Mouse (Mus musculus): ENCODE measurements around the gene Nsun2.
A peak's percentile ranks its signal among the peaks of the same experiment; 100 is the strongest.

Gene Nsun2

DNA sequence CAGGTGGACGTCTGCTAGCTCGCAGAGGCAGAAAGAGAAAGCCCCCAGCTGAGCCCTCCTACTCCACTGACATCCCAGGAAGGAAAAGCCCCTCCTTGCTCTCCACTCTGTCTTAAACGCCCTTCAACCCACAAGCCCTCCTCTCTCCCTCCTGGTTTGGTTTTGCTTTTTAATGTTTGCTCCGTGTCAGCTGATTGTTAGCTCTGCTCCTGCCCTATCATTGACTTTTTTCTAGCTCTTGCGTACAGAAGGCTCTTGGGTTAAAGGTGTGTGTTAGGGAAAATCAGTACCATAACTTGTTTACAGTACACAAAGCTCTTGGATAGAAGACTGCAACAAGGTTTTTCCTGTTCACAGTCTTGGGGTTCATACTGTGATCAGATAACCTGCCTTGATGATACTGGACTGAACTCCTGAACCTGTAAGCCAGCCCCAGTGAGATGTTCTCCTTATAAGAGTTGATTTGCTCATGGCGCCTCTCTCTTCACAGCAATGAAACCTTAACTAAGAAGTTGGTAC, 104.6 kb downstream of the Nsun2 start:
- DNase-seq, result no peak

DNA sequence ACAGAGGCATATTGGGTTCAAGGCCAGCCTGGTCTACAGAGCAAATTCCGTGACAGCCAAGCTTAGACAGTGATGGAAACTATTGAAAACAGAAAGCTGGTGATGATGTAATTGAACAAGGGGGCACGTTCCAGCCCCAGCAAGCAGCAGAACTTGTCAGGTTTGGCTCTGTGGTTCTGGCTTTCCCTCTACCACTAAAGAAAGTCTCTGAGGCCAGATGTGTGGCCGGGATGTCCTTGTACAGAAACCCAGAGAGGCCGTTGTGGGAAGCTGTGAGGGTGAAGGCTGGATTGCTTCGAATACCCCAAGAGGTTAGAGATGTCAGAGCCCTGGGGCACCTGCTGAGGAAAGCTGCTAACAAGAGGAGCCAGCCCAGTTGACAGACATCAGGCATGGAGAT, 105.7 kb downstream of the Nsun2 start:
- DNase-seq, result no peak

DNA sequence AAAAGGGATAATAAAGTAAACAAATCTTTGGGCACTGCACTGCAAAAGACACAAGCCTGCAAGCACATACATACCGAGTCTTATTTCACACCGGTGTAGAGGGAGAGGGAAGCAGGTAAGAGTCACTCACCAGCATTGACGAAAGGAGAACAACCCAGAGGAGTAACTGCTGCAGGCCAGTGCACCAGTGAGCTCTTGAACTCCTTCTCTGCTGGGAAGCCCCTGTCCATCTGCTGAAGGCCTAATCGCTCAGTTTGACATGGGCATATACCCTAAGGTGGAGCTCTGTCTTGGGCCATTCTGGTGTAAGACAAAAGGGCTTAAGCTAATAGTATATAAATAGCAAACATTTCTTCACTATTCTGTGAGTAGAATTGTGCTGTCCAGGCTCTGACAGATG, 106.6 kb downstream of the Nsun2 start:
- no peak for DNase-seq

DNA sequence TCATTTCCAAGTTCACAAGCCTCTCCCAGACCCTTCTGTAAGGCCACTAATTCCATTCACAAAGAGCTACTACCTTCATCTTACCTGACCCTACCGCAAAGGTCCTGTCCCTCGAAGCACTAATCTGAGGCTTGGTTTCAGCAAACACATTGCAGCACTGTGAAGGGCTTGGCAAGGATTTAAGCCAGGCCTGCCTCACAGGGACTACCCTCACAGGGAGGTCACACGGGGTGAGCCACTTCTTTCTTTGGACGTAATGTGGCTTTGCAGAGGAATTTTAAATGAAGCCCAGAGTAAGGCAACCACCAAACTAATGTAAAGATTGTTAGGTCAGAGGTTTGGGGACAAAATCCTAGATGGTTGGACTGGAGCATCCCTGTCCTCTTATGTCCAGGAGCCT, 107.0 kb downstream of the Nsun2 start:
- no peak for DNase-seq

DNA sequence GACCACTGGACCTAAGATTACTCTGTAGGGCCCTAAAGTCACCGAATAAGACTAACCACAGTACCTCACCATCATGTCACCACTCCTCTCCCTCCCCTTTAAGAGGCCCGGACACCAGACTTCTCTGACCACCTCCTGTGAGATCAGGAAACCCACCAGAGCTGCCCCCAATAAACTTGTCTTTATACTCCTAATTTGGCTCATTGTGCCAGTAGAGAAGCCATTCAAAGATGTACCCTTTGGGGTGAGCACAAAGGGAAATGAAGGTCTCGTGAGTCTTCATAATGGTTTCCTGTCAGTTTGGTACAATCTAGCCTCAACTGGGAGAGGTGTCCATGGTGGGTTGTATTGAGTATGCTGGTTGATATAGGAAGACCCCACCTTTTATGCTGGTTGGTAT, 107.5 kb downstream of the Nsun2 start:
- no peak for DNase-seq

DNA sequence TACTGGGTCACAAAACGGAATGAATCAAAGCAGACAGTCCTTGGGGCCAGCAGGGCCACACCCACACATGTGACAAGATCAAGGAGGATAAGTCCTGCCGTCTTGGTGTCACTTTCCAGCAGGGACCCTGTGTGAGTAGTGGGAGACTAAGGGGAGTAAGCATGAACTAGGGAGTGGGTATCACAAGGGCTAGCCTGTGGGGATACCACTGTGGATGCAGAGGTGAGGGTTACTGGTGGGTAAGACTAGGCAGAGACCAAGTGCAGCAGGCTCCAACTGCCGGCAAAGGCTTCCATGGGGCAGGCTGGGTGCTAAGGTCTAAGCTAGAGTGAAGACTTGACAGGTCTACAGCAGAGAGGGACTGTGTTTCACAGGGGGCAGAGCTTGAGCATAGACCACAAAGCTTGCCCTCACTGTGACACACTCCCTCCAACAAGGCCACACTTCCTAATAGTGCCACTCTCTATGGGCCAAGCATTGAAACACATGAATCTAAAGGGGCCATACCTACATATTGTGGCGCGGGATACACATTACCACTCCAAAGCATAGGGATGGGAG, 109.2 kb downstream of the Nsun2 start:
- DNase-seq, result no peak

DNA sequence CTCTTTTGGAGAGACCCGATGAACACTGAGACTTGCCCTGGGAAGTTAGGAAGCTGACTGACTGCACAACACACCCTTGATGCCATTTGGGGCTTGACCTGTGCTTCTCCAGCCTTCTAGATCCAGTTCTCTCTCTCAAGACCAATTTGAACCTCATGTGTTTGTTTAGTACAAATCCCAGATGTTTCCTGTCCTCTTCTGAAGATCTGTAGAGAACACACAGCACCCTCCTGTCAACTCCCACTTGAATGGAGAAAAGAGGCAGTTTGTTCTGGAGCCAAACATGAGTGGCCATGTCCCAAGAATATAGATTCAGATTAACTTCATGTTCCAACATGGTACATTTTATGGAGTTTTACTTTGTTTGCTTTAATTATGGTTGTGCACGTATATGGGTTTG, 110.4 kb downstream of the Nsun2 start:
- peak in 1 of 2 experiments; percentile 40 for DNase-seq

DNA sequence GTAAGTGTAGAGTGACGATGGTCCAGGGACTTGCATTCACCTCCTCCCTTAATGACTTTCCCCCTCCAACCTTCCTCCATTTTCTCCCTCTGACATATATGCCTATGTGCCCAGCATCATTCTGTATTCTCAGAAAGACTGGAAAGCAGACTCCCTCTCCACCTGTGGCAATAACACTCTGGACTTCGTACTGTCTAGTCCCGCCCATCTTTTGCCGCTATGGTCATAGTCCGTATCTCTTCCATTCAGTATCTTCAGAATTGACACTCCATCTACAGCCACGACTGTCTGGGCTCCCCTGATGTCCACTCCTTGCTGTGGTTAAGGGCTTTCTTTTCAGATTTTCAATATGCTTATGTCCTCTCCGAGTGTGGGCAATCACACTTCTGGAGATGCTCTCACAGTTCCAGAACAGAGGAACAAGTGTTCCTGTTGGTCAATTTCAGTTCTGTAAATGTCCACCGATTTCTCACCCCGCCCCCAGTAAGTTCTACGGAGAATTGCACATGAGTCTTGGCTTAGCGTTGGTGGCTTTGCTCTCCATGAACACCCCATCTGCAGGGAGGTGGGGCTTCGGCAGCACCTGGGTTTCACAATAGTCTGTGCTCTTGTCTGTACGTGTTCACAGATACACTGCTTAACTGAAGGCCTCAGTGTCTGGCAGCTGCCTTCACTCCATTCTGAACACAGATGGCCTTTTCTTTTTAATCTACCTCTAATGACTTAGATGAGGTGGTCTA, 111.1 kb downstream of the Nsun2 start:
- DNase-seq, result no peak

DNA sequence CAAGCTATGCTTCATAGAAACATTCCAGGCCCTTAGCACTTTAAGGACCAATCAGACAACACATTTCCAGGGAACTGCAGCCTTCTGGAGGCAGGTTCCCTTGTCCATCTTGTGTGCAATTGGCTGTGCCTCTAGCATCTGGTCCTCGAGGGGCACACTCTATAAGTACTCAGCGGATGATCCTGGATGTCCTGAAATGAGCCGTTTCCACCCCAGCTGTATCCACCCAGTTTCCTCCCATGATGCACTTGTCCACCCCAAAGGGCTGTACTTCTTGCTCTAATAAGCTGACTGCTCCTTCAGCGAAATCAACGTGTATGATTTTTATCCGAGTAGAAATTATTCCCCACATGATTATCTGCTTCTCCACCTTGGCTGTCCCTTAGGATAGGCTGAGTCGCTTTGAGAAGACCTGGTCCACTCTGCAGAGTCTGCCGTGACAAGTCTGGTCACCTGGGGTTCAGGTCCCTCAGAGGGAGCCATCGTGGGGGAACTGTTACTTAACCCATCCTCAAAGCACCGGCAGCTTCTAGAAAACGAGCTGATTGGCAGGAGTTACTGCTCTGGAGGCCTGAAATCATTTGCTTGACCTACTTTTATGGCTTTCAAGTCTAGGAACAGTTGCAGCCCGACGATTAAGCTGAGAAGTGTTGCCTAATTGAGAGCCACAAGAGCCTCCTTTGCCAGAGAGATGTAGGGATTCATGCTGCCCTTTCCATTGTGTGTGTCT, 112.3 kb downstream of the Nsun2 start:
- DNase-seq, result no peak

DNA sequence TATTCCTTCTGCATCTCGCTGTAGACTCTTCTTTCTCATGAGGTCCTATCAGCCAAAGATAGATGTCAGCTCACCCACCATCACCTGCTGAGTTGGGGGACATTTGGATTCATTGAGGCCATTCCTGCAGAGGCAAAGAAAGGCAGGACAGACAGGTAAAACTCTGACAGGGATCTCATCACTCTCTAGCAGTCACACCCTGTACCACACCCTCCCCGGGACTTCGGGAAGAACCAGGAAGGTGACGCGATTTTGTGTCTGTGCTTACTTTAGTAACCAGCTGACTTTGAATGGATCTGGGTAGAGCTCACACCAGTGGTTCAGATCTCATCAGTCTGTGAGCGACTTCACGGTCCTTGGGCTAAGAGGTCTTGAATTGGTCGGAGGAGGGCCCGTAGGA, 112.9 kb downstream of the Nsun2 start:
- DNase-seq, result no peak

DNA sequence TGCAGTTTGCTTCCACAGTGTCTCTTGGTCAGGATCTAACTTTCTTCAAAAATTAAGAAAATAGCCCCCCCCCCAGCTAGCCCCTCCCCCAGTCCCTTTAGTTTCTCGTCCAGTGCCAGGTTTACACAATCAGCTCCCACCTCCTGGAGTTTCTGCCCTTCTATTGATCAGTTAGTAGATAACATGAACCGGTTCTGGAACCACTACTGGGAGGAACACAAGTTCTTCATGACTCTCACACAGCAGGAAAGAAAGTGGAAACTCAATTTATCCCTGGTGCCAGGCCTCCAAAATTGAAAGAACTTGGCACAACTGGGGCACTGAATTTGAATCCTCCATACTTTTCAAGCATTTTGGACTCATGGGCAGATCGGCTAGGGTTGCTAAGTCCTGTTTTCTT, 121.0 kb downstream of the Nsun2 start:
- DNase-seq, result no peak

DNA sequence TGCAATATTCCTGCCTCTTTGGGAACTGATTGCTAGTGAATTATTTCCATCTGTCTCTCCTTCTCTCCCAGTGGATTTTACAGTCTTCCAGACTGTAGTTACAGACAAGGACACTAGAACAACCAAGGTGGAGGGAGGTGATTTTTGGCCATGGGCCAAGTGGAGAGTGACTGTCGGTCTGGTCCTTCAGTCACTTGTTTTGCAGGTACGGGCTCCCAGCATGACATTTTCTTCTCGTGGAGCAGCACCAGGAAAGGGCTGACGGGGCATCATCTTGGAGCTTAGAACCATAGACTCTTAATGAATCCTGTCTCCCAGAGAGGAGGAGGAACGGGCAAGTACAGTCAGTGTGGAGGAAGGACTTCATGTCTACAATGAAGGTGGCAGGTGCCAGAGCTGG, 138.6 kb downstream of the Nsun2 start:
- DNase-seq, result no peak

DNA sequence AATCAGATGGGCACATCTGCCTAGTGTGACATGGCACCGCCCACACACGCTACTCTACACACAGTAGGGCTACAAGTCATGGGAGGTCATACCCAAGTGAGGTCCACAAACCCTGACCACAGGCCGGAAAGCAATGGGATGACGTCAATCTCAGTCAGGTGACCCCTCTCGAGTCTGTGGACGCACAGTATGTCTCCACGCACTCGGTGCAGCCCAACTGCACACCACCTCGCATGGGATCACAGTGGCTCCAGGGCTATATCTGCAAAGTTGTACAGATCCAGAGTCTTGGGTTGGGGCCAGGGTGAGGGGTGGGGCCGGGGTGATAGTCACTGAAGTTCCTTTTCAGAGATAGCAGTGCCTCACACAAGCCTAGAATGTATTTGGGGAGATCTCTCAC, 139.0 kb downstream of the Nsun2 start:
- DNase-seq, result no peak

DNA sequence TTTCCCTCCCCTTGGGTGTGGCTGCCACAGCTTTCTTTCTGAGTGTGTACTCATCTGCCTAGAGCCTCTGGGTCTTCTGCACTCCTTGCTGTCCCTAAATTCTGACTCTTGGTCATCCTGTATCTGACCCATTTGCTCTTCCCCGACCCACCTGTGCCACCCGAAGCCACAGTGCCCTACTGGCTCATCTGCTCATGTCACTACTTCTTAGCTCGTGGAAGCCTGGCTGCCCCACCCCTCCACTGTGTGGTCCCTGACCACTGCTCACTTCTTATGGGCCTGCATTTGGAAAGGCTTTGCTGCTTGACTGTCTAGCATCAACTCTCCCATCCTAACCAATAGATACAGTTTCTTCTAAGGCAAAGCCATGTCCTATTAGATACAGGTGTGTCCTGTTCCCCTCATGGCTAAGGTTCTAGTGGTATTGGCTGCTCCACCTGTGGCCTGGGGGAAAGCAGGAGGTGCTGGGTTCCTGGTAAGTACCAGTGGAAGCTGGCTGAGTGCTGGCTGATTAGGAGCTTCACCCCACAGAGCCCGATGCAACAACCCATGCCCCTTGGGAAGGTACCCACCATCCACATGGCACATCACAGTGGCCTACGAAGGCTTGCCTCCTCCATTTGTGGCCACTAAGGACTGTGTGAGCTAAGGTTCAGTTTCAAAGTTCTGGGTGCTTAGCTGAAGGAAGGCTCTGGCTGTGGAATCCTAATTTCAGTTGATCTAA, 139.8 kb downstream of the Nsun2 start:
- no peak for DNase-seq

DNA sequence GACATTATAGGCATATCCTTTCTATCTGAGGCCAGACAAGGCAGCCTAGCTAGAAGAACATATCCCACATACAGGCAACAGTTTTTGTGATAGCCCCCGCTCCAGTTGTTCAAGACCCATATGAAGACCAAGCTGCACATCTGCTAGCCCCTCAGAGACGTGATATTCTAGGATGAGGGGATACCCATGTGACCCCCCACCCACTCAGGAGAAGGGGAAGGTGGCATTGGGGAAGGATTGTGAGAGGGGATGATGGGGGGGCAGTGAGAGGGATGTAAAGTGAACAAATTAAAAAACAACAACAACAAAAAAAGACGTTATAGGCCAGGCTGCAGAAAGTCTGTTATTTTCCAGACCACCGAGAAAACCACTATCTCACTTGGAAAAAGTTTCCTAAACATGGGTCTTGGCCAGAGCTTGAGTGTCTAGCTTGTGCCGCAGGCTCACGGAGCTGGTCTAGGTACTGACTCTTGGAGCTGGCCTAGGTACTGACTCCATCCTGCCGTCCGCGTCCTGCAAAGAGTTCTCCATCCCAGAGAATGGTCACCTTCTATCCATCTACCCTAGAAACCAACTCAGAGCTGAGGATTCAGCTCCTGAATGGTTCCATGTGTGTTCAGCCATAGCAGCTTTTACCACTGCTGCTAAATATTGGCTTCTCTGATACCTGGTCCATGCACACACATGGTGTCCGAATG, 140.5 kb downstream of the Nsun2 start:
- no peak for DNase-seq

All from lung, postnatal 4 days (tissue).